Mouse (Mus musculus): ENCODE measurements around the gene Cgref1. TPM values are rescaled to one million over a fixed set of nuclear protein-coding genes. Genes with fewer than 3 reads are reported as not detected.

Gene Cgref1
- polyA plus RNA-seq, 1 experiment, result 0.69 TPM

DNA sequence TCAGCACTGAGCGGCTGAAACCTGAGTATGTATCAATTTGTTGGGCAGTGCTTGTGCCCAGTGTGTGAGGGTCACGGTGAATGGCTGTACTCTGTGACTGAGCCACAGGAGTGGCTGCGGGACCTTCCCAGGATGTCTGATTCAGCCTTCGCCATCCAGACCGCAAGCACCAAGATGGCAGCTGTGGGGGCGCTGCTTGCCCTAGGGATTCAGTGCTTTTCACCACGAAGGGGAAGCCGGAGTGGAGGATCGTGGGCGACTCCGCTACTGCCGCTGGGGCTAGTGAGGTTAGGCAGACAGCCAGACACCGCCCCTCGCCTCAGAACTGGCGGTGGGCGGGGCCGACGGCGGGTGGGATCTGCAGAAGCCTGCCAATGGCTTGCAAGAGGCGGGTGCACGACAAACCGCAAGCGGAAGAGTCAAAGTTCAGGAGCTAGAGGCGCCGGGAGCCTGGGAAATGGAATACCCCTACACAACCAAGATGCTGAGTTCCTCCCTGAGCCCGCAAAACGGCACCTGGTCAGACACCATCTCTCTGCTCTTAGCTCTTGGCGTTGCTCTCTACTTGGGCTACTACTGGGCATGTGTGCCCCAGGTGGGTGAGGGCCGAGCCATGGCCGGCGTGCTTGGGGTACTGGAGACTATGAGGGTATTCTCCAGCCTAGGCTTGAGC is 4.4 kb upstream of the Cgref1 start:
- TF ChIP-seq POLR2A (IDR thresholded peaks at IDR 0.05; ENCODE audit: control insufficient read depth, low read depth, low read length), result peak; percentile 45
- TF ChIP-seq CTCF (IDR thresholded peaks at IDR 0.05; ENCODE audit: control insufficient read depth, insufficient read depth, insufficient replicate concordance, low read depth, low read length), result no peak
- H3K36me3 ChIP-seq (ENCODE audit: control insufficient read depth, insufficient read depth, low read length), result peaks cover 4% of the 10 kb centered on the region
- H3K27ac ChIP-seq (ENCODE audit: control insufficient read depth, insufficient read depth, low read depth, low read length), result peak overlapping the region; percentile 40
- peak overlapping the region; percentile 84 for H3K4me3 ChIP-seq (ENCODE audit: control insufficient read depth, low read depth, low read length)
- peaks cover 16% of the 10 kb centered on the region for H3K4me1 ChIP-seq (ENCODE audit: control insufficient read depth, insufficient read depth, low read length)
- H3K27me3 ChIP-seq (ENCODE audit: control insufficient read depth, insufficient read depth, low read length), result no peaks in the 10 kb centered on the region

DNA sequence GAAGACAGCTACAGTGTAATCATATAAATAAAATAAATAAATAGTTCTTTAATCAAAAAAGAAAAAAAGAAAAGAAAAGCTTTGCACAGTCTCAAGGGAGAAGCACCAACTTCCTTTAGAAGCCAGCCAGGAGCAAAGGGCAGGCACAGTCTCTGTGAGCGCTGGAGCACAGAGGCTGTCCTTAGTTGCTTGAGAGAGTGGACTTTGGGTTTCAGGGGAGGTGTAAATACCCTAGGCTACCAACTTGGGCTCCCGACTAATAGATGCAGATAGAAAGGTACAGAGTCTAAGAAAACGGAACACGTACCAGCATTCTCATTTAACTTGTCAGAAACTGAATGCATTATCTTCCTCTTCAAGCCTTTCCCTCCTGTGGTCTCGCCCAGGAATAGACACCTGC is 3.2 kb upstream of the Cgref1 start:
- H3K4me3 ChIP-seq (ENCODE audit: control insufficient read depth, low read depth, low read length), result no peak overlapping the region

DNA sequence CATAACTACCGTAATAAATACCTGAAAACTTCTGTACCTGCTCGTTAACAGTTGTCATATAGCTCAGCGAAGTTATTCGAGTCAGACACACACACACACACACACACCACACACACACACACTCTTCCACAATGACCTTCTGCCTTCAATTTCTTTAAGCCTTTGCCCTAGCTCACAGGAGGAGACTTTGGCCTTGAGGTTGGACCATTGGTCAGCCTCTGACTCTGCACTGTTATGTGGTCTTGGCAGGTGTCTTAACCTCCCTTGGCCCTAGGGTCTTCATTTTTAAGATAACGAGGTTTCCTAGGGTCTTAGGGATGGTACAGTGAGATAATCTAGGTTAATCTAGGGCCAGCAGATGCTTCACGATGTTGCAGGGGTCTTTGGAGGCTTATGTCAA is 1.0 kb downstream of the Cgref1 start:
- no peak overlapping the region for H3K4me3 ChIP-seq (ENCODE audit: control insufficient read depth, low read depth, low read length)
- no peaks in the 10 kb centered on the region for H3K36me3 ChIP-seq (ENCODE audit: control insufficient read depth, insufficient read depth, low read length)
- no peak for TF ChIP-seq POLR2A (IDR thresholded peaks at IDR 0.05; ENCODE audit: control insufficient read depth, low read depth, low read length)
- TF ChIP-seq CTCF (IDR thresholded peaks at IDR 0.05; ENCODE audit: control insufficient read depth, insufficient read depth, insufficient replicate concordance, low read depth, low read length), result no peak
- no peak overlapping the region for H3K27ac ChIP-seq (ENCODE audit: control insufficient read depth, insufficient read depth, low read depth, low read length)
- no peaks in the 10 kb centered on the region for H3K27me3 ChIP-seq (ENCODE audit: control insufficient read depth, insufficient read depth, low read length)
- H3K4me1 ChIP-seq (ENCODE audit: control insufficient read depth, insufficient read depth, low read length), result peaks cover 11% of the 10 kb centered on the region

More for the DNA sequence above, 3.2 kb upstream of the Cgref1 start:
- TF ChIP-seq POLR2A (IDR thresholded peaks at IDR 0.05; ENCODE audit: control insufficient read depth, low read depth, low read length) (no peak), CTCF (IDR thresholded peaks at IDR 0.05; ENCODE audit: control insufficient read depth, insufficient read depth, insufficient replicate concordance, low read depth, low read length) (no peak)
- no peak overlapping the region for H3K27ac ChIP-seq (ENCODE audit: control insufficient read depth, insufficient read depth, low read depth, low read length)
- peaks cover 17% of the 10 kb centered on the region for H3K4me1 ChIP-seq (ENCODE audit: control insufficient read depth, insufficient read depth, low read length)
- no peaks in the 10 kb centered on the region for H3K27me3 ChIP-seq (ENCODE audit: control insufficient read depth, insufficient read depth, low read length)
- no peaks in the 10 kb centered on the region for H3K36me3 ChIP-seq (ENCODE audit: control insufficient read depth, insufficient read depth, low read length)

DNA sequence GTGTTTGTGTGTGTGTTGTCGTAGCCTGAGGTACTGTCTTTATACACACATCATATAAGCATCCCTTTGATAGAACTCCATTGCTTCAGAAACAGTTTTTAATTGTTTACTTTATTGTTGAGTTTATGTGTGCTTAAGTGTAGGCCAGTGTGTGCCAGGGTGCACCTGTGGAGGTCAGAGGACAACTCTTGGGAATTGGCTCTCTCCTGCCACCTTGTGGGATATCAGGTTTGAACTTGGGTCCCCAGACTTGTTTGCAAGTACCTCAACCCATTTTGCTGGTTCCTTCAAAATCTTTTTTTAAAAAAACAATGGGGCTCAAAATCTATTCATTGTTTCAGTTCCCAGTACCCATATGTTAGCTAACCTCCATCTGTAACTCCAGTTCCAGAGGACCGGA is 2.4 kb downstream of the Cgref1 start:
- TF ChIP-seq CTCF (IDR thresholded peaks at IDR 0.05; ENCODE audit: control insufficient read depth, insufficient read depth, insufficient replicate concordance, low read depth, low read length), result no peak
- TF ChIP-seq POLR2A (IDR thresholded peaks at IDR 0.05; ENCODE audit: control insufficient read depth, low read depth, low read length), result no peak
- Histone ChIP-seq H3K4me1 (ENCODE audit: control insufficient read depth, insufficient read depth, low read length) (peaks cover 9% of the 10 kb centered on the region), H3K36me3 (ENCODE audit: control insufficient read depth, insufficient read depth, low read length) (no peaks in the 10 kb centered on the region), H3K4me3 (ENCODE audit: control insufficient read depth, low read depth, low read length) (no peak overlapping the region), H3K27me3 (ENCODE audit: control insufficient read depth, insufficient read depth, low read length) (no peaks in the 10 kb centered on the region), H3K27ac (ENCODE audit: control insufficient read depth, insufficient read depth, low read depth, low read length) (no peak overlapping the region)

DNA sequence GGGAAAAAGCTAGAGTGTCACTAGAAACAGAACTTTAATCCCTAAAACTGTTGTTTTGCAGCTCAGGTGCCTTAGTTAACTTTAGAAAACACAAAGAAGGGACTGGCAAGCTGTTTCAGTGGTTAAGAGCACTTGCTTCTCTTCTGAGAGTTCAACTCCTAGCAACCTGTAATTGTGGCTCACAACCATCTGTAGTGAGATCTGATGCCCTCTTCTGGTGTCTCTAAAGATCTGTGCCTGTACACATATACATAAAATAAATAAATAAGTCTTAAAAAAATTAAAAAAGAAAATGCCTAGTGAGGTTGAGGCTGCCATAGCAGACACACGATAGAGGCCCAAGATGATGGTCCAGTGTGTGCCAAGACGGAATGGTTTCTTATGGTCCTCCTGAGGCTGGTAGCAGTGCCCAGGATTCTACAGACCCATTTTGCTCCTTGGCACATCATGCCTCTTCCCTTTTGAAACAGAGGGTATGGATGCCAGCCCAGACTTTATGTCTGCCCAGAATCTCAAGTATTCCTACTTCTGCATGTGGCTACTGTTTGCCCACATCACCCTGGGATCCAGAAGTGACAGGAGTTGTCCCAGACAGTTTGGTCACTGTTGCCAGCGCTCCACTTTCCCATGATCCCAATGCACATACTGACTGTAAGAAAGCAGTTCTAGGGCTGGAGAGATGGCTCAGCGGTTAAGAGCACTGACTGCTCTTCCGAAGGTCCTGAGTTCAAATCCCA is 10.5 kb downstream of the Cgref1 start:
- H3K27ac ChIP-seq (ENCODE audit: control insufficient read depth, insufficient read depth, low read depth, low read length), result no peak overlapping the region
- no peaks in the 10 kb centered on the region for H3K27me3 ChIP-seq (ENCODE audit: control insufficient read depth, insufficient read depth, low read length)
- TF ChIP-seq POLR2A (IDR thresholded peaks at IDR 0.05; ENCODE audit: control insufficient read depth, low read depth, low read length) (no peak), CTCF (IDR thresholded peaks at IDR 0.05; ENCODE audit: control insufficient read depth, insufficient read depth, insufficient replicate concordance, low read depth, low read length) (no peak)
- no peaks in the 10 kb centered on the region for H3K4me1 ChIP-seq (ENCODE audit: control insufficient read depth, insufficient read depth, low read length)
- H3K36me3 ChIP-seq (ENCODE audit: control insufficient read depth, insufficient read depth, low read length), result no peaks in the 10 kb centered on the region
- H3K4me3 ChIP-seq (ENCODE audit: control insufficient read depth, low read depth, low read length), result no peak overlapping the region

DNA sequence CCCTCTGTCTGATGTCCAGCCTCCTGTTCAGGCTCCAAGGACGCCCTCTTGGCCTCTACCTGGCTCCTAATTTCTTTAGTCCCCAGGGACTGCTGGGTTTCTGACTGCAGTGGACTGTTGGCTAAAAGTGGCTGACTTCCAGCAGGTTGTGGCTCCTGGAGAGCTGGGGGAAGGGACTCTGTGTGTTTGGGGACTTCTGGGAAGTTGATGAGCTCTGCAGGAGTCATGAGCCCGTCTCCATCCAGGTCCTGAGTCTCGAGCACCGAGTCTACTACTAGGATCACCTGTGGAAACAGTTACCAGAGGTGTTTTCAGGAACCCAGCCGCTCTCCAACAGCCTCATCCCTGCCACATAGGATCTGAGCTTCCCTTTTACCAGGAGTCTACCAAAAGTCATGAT is 11.7 kb downstream of the Cgref1 start:
- no peaks in the 10 kb centered on the region for H3K27me3 ChIP-seq (ENCODE audit: control insufficient read depth, insufficient read depth, low read length)
- no peaks in the 10 kb centered on the region for H3K36me3 ChIP-seq (ENCODE audit: control insufficient read depth, insufficient read depth, low read length)
- H3K4me1 ChIP-seq (ENCODE audit: control insufficient read depth, insufficient read depth, low read length), result no peaks in the 10 kb centered on the region
- no peak overlapping the region for H3K4me3 ChIP-seq (ENCODE audit: control insufficient read depth, low read depth, low read length)
- TF ChIP-seq POLR2A (IDR thresholded peaks at IDR 0.05; ENCODE audit: control insufficient read depth, low read depth, low read length) (no peak), CTCF (IDR thresholded peaks at IDR 0.05; ENCODE audit: control insufficient read depth, insufficient read depth, insufficient replicate concordance, low read depth, low read length) (no peak)
- H3K27ac ChIP-seq (ENCODE audit: control insufficient read depth, insufficient read depth, low read depth, low read length), result no peak overlapping the region

DNA sequence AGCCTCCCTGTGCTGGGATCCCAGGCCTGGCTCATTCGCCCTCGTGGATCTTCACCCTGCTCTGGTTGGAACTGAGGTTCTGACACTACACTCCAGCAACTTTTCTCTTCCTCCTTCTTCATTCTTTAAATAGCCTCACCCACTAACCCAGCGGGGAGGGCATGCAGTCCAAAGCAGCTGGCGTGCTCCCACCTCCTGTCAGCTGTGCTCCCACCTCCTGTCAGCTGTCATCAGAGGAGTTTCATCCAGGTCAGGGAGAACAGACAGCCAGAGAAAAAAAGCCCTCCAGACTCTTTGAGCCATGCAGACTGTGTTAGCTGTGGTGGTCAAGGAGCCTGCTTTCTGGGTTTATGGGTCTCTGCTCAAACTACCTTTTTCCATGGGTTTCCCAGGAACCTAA is 14.0 kb downstream of the Cgref1 start:
- Histone ChIP-seq H3K36me3 (ENCODE audit: control insufficient read depth, insufficient read depth, low read length) (no peaks in the 10 kb centered on the region), H3K27ac (ENCODE audit: control insufficient read depth, insufficient read depth, low read depth, low read length) (no peak overlapping the region)

More for the DNA sequence above, 14.0 kb downstream of the Cgref1 start:
- no peaks in the 10 kb centered on the region for H3K4me1 ChIP-seq (ENCODE audit: control insufficient read depth, insufficient read depth, low read length)
- H3K27me3 ChIP-seq (ENCODE audit: control insufficient read depth, insufficient read depth, low read length), result no peaks in the 10 kb centered on the region
- TF ChIP-seq CTCF (IDR thresholded peaks at IDR 0.05; ENCODE audit: control insufficient read depth, insufficient read depth, insufficient replicate concordance, low read depth, low read length) (no peak), POLR2A (IDR thresholded peaks at IDR 0.05; ENCODE audit: control insufficient read depth, low read depth, low read length) (no peak)
- H3K4me3 ChIP-seq (ENCODE audit: control insufficient read depth, low read depth, low read length), result no peak overlapping the region

All from testis, adult 2 months (tissue).